Mouse (Mus musculus): ENCODE measurements around the gene Dusp5. TPM values are rescaled to one million over a fixed set of nuclear protein-coding genes. Genes with fewer than 3 reads are reported as not detected.
A peak's percentile ranks its signal among the peaks of the same experiment; 100 is the strongest.

Gene Dusp5
- polyA plus RNA-seq, 1 experiment from 2014 or later: 1.6 TPM

GRCm38 (mm10) chr19:53536251-53536650 is 7.3 kb downstream of the Dusp5 start:
- peaks cover 6% of the 10 kb centered on the region for H3K4me1 ChIP-seq (replicated peaks)
- no peak overlapping the region for H3K27ac ChIP-seq
- WGBS: 89% methylated on average over 6 of the region's 6 CpGs
- H3K9me3 ChIP-seq: no peaks in the 10 kb centered on the region
- H3K4me3 ChIP-seq: no peak overlapping the region
- peaks cover 18% of the 10 kb centered on the region for H3K27me3 ChIP-seq
- no peak for ATAC-seq (ENCODE audit: low FRiP score)
- no peak overlapping the region for H3K9ac ChIP-seq
- no peak overlapping the region for H3K4me2 ChIP-seq
- no peaks in the 10 kb centered on the region for H3K36me3 ChIP-seq

GRCm38 (mm10) chr19:53536731-53537666 is 8.1 kb downstream of the Dusp5 start:
- H3K4me2 ChIP-seq: no peak overlapping the region
- H3K36me3 ChIP-seq: no peaks in the 10 kb centered on the region
- ATAC-seq (ENCODE audit: low FRiP score): no peak
- H3K4me1 ChIP-seq (replicated peaks): peaks cover 6% of the 10 kb centered on the region
- H3K9ac ChIP-seq: no peak overlapping the region
- no peaks in the 10 kb centered on the region for H3K9me3 ChIP-seq
- H3K27ac ChIP-seq: no peak overlapping the region
- peaks cover 11% of the 10 kb centered on the region for H3K27me3 ChIP-seq
- whole genome bisulfite sequencing: 87% methylated on average over 17 of the region's 17 CpGs
- no peak overlapping the region for H3K4me3 ChIP-seq

GRCm38 (mm10) chr19:53538024-53538423 is 9.1 kb downstream of the Dusp5 start:
- Histone ChIP-seq H3K4me3 (no peak overlapping the region), H3K4me2 (no peak overlapping the region), H3K9ac (no peak overlapping the region), H3K4me1 (replicated peaks) (peaks cover 6% of the 10 kb centered on the region), H3K9me3 (no peaks in the 10 kb centered on the region), H3K27me3 (0 out of 2 replicates have a peak, but pooled peaks cover 3% of the 10 kb centered on the region), H3K27ac (no peak overlapping the region), H3K36me3 (no peaks in the 10 kb centered on the region)
- no peak for ATAC-seq (ENCODE audit: low FRiP score)
- whole genome bisulfite sequencing: 94% methylated on average over 11 of the region's 11 CpGs

- no peak overlapping the region for H3K4me3 ChIP-seq
- WGBS: 81% methylated on average over 5 of the region's 5 CpGs
Measured at GRCm38 (mm10) chr19:53538796-53539195, 9.9 kb downstream of the Dusp5 start.

GRCm38 (mm10) chr19:53539296-53539695 is 10.4 kb downstream of the Dusp5 start:
- peaks cover 6% of the 10 kb centered on the region for H3K4me1 ChIP-seq (replicated peaks)
- no peak overlapping the region for H3K4me2 ChIP-seq
- 82% methylated on average over 3 of the region's 3 CpGs for WGBS
- no peak for ATAC-seq (ENCODE audit: low FRiP score)
- no peaks in the 10 kb centered on the region for H3K9me3 ChIP-seq
- no peak overlapping the region for H3K27ac ChIP-seq
- H3K27me3 ChIP-seq: no peaks in the 10 kb centered on the region
- no peak overlapping the region for H3K4me3 ChIP-seq
- no peak overlapping the region for H3K9ac ChIP-seq
- no peaks in the 10 kb centered on the region for H3K36me3 ChIP-seq

More at GRCm38 (mm10) chr19:53538796-53539195, 9.9 kb downstream of the Dusp5 start:
- Histone ChIP-seq H3K4me2 (no peak overlapping the region), H3K9ac (no peak overlapping the region), H3K4me1 (replicated peaks) (peaks cover 6% of the 10 kb centered on the region), H3K36me3 (no peaks in the 10 kb centered on the region), H3K27me3 (0 out of 2 replicates have a peak, but pooled peaks cover under 1% of the 10 kb centered on the region), H3K9me3 (no peaks in the 10 kb centered on the region), H3K27ac (no peak overlapping the region)
- no peak for ATAC-seq (ENCODE audit: low FRiP score)

GRCm38 (mm10) chr19:53543602-53544001 is 14.7 kb downstream of the Dusp5 start:
- Histone ChIP-seq H3K27ac (no peak overlapping the region), H3K36me3 (no peaks in the 10 kb centered on the region), H3K27me3 (no peaks in the 10 kb centered on the region), H3K4me2 (no peak overlapping the region), H3K9ac (no peak overlapping the region), H3K4me1 (replicated peaks) (peaks cover 6% of the 10 kb centered on the region; the same call in 1 of the 2 replicates), H3K9me3 (no peaks in the 10 kb centered on the region), H3K4me3 (no peak overlapping the region)
- WGBS: 59% methylated on average over 5 of the region's 5 CpGs
- ATAC-seq (ENCODE audit: low FRiP score): no peak

- no peak overlapping the region for H3K9ac ChIP-seq
- ATAC-seq (ENCODE audit: low FRiP score): no peak
- WGBS: 77% methylated on average over 4 of the region's 4 CpGs
- H3K4me1 ChIP-seq (replicated peaks): peaks cover 6% of the 10 kb centered on the region; the same call in 1 of the 2 replicates
- H3K27ac ChIP-seq: no peak overlapping the region
- H3K36me3 ChIP-seq: no peaks in the 10 kb centered on the region
- H3K9me3 ChIP-seq: no peaks in the 10 kb centered on the region
- no peaks in the 10 kb centered on the region for H3K27me3 ChIP-seq
- no peak overlapping the region for H3K4me2 ChIP-seq
- no peak overlapping the region for H3K4me3 ChIP-seq
Measured at GRCm38 (mm10) chr19:53544923-53545561, 16.1 kb downstream of the Dusp5 start.

GRCm38 (mm10) chr19:53547597-53547996 is 18.7 kb downstream of the Dusp5 start:
- Histone ChIP-seq H3K9me3 (no peaks in the 10 kb centered on the region), H3K4me1 (replicated peaks) (peaks cover 6% of the 10 kb centered on the region; the same call in 1 of the 2 replicates), H3K36me3 (no peaks in the 10 kb centered on the region), H3K27me3 (no peaks in the 10 kb centered on the region), H3K4me2 (no peak overlapping the region), H3K9ac (0 out of 2 replicates have a peak overlapping the region, but pooled peaks have one; percentile 8), H3K27ac (no peak overlapping the region), H3K4me3 (no peak overlapping the region)
- WGBS: 18% methylated on average over 8 of the region's 8 CpGs
- no peak for ATAC-seq (ENCODE audit: low FRiP score)

- no peaks in the 10 kb centered on the region for H3K36me3 ChIP-seq
- H3K27me3 ChIP-seq: no peaks in the 10 kb centered on the region
- no peaks in the 10 kb centered on the region for H3K9me3 ChIP-seq
- WGBS: 87% methylated on average over 12 of the region's 12 CpGs
- H3K27ac ChIP-seq: no peak overlapping the region
- ATAC-seq (ENCODE audit: low FRiP score): no peak
- H3K4me2 ChIP-seq: no peak overlapping the region
- no peak overlapping the region for H3K4me3 ChIP-seq
- H3K9ac ChIP-seq: no peak overlapping the region
- H3K4me1 ChIP-seq (replicated peaks): peaks cover 6% of the 10 kb centered on the region; the same call in 1 of the 2 replicates
Measured at GRCm38 (mm10) chr19:53550972-53551371, 22.1 kb downstream of the Dusp5 start.

GRCm38 (mm10) chr19:53552216-53552786 is 23.4 kb downstream of the Dusp5 start:
- Histone ChIP-seq H3K4me2 (no peak overlapping the region), H3K4me1 (replicated peaks) (peaks cover 11% of the 10 kb centered on the region), H3K9me3 (no peaks in the 10 kb centered on the region), H3K9ac (no peak overlapping the region), H3K4me3 (no peak overlapping the region), H3K36me3 (no peaks in the 10 kb centered on the region), H3K27ac (no peak overlapping the region), H3K27me3 (0 out of 2 replicates have a peak, but pooled peaks cover 2% of the 10 kb centered on the region)
- WGBS: 34% methylated on average over 10 of the region's 10 CpGs
- ATAC-seq (ENCODE audit: low FRiP score): no peak

- H3K4me2 ChIP-seq: no peak overlapping the region
- no peaks in the 10 kb centered on the region for H3K36me3 ChIP-seq
- H3K4me1 ChIP-seq (replicated peaks): peaks cover 11% of the 10 kb centered on the region
- no peak overlapping the region for H3K4me3 ChIP-seq
- no peak overlapping the region for H3K9ac ChIP-seq
- no peak overlapping the region for H3K27ac ChIP-seq
- H3K9me3 ChIP-seq: no peaks in the 10 kb centered on the region
- no peak for ATAC-seq (ENCODE audit: low FRiP score)
- 59% methylated on average over 6 of the region's 6 CpGs for WGBS
- 0 out of 2 replicates have a peak, but pooled peaks cover 5% of the 10 kb centered on the region for H3K27me3 ChIP-seq
Measured at GRCm38 (mm10) chr19:53552795-53553194, 23.9 kb downstream of the Dusp5 start.

- 91% methylated on average over 11 of the region's 11 CpGs for WGBS
- Histone ChIP-seq H3K27me3 (0 out of 2 replicates have a peak, but pooled peaks cover 5% of the 10 kb centered on the region), H3K4me1 (replicated peaks) (peaks cover 10% of the 10 kb centered on the region), H3K4me2 (no peak overlapping the region), H3K9me3 (no peaks in the 10 kb centered on the region), H3K9ac (no peak overlapping the region), H3K36me3 (no peaks in the 10 kb centered on the region), H3K27ac (no peak overlapping the region), H3K4me3 (no peak overlapping the region)
- no peak for ATAC-seq (ENCODE audit: low FRiP score)
Measured at GRCm38 (mm10) chr19:53554402-53554801, 25.5 kb downstream of the Dusp5 start.

Measured in hindbrain, embryonic 13.5 days (tissue).